Mouse (Mus musculus): ENCODE data around the gene Cdc14b. TPM values are rescaled to one million over a fixed set of nuclear protein-coding genes. Genes with fewer than 3 reads are reported as not detected.

The Cdc14b gene
- polyA plus RNA-seq, 1 experiment from 2014 or later: 9.3 TPM

- Histone ChIP-seq H3K27me3 (replicated peaks) (no peaks in the 10 kb centered on the region), H3K36me3 (no peaks in the 10 kb centered on the region), H3K9ac (no peak overlapping the region), H3K9me3 (no peaks in the 10 kb centered on the region), H3K4me1 (0 out of 2 replicates have a peak, but pooled peaks cover 2% of the 10 kb centered on the region), H3K4me2 (replicated peaks) (no peak overlapping the region), H3K27ac (no peak overlapping the region), H3K4me3 (no peak overlapping the region)
- WGBS: 90% methylated on average over 12 of the region's 12 CpGs
- no peak for ATAC-seq (ENCODE audit: low FRiP score, low read depth)
Observed at GRCm38 (mm10) chr13:64246106-64246505, 29.0 kb downstream of the Cdc14b start.

- Histone ChIP-seq H3K9me3 (no peaks in the 10 kb centered on the region), H3K36me3 (no peaks in the 10 kb centered on the region), H3K4me2 (replicated peaks) (no peak overlapping the region), H3K27me3 (replicated peaks) (no peaks in the 10 kb centered on the region), H3K4me3 (no peak overlapping the region), H3K4me1 (0 out of 2 replicates have a peak, but pooled peaks cover 2% of the 10 kb centered on the region), H3K9ac (no peak overlapping the region), H3K27ac (no peak overlapping the region)
- WGBS: 91% methylated on average over 4 of the region's 4 CpGs
- no peak for ATAC-seq (ENCODE audit: low FRiP score, low read depth)
Observed at GRCm38 (mm10) chr13:64244685-64245261, 30.3 kb downstream of the Cdc14b start.

GRCm38 (mm10) chr13:64242721-64243120, 32.4 kb downstream of the Cdc14b start:
- Histone ChIP-seq H3K9ac (no peak overlapping the region), H3K27me3 (replicated peaks) (no peaks in the 10 kb centered on the region), H3K9me3 (no peaks in the 10 kb centered on the region), H3K36me3 (no peaks in the 10 kb centered on the region), H3K27ac (no peak overlapping the region), H3K4me2 (replicated peaks) (no peak overlapping the region), H3K4me3 (no peak overlapping the region), H3K4me1 (no peaks in the 10 kb centered on the region)
- no peak for ATAC-seq (ENCODE audit: low FRiP score, low read depth)

GRCm38 (mm10) chr13:64240626-64241025, 34.5 kb downstream of the Cdc14b start:
- H3K9me3 ChIP-seq: no peaks in the 10 kb centered on the region
- H3K4me1 ChIP-seq: no peaks in the 10 kb centered on the region
- 74% methylated on average over 7 of the region's 7 CpGs for WGBS
- H3K27me3 ChIP-seq (replicated peaks): no peaks in the 10 kb centered on the region
- H3K36me3 ChIP-seq: no peaks in the 10 kb centered on the region
- H3K4me3 ChIP-seq: no peak overlapping the region
- no peak overlapping the region for H3K4me2 ChIP-seq (replicated peaks)
- no peak for ATAC-seq (ENCODE audit: low FRiP score, low read depth)
- H3K9ac ChIP-seq: no peak overlapping the region
- no peak overlapping the region for H3K27ac ChIP-seq

- Histone ChIP-seq H3K4me2 (replicated peaks) (no peak overlapping the region), H3K36me3 (no peaks in the 10 kb centered on the region), H3K9me3 (no peaks in the 10 kb centered on the region), H3K27me3 (replicated peaks) (no peaks in the 10 kb centered on the region), H3K9ac (no peak overlapping the region), H3K4me1 (no peaks in the 10 kb centered on the region), H3K4me3 (no peak overlapping the region), H3K27ac (no peak overlapping the region)
- ATAC-seq (ENCODE audit: low FRiP score, low read depth): no peak
Observed at GRCm38 (mm10) chr13:64237681-64238157, 37.4 kb downstream of the Cdc14b start.

GRCm38 (mm10) chr13:64237000-64237680, 38.0 kb downstream of the Cdc14b start:
- Histone ChIP-seq H3K4me2 (replicated peaks) (no peak overlapping the region), H3K27ac (no peak overlapping the region), H3K27me3 (replicated peaks) (no peaks in the 10 kb centered on the region), H3K9me3 (no peaks in the 10 kb centered on the region), H3K36me3 (no peaks in the 10 kb centered on the region), H3K4me1 (no peaks in the 10 kb centered on the region), H3K4me3 (no peak overlapping the region), H3K9ac (no peak overlapping the region)
- 79% methylated on average over 4 of the region's 4 CpGs for WGBS
- ATAC-seq (ENCODE audit: low FRiP score, low read depth): no peak

GRCm38 (mm10) chr13:64235777-64236176, 39.3 kb downstream of the Cdc14b start:
- H3K4me3 ChIP-seq: no peak overlapping the region
- H3K27ac ChIP-seq: no peak overlapping the region
- H3K9ac ChIP-seq: no peak overlapping the region
- H3K36me3 ChIP-seq: no peaks in the 10 kb centered on the region
- H3K4me1 ChIP-seq: no peaks in the 10 kb centered on the region
- 87% methylated on average over 3 of the region's 3 CpGs for WGBS
- no peaks in the 10 kb centered on the region for H3K27me3 ChIP-seq (replicated peaks)
- no peak for ATAC-seq (ENCODE audit: low FRiP score, low read depth)
- no peak overlapping the region for H3K4me2 ChIP-seq (replicated peaks)
- no peaks in the 10 kb centered on the region for H3K9me3 ChIP-seq

- Histone ChIP-seq H3K36me3 (no peaks in the 10 kb centered on the region), H3K9ac (no peak overlapping the region), H3K27ac (no peak overlapping the region), H3K4me2 (replicated peaks) (no peak overlapping the region), H3K4me1 (no peaks in the 10 kb centered on the region), H3K4me3 (no peak overlapping the region), H3K27me3 (replicated peaks) (no peaks in the 10 kb centered on the region), H3K9me3 (no peaks in the 10 kb centered on the region)
- no peak for ATAC-seq (ENCODE audit: low FRiP score, low read depth)
- WGBS: 70% methylated on average over 4 of the region's 4 CpGs
Observed at GRCm38 (mm10) chr13:64235062-64235715, 39.9 kb downstream of the Cdc14b start.

- 89% methylated on average over 4 of the region's 4 CpGs for WGBS
Observed at GRCm38 (mm10) chr13:64233139-64233538, 42.0 kb downstream of the Cdc14b start.

GRCm38 (mm10) chr13:64226725-64227124, 48.4 kb downstream of the Cdc14b start:
- Histone ChIP-seq H3K4me3 (no peak overlapping the region), H3K9ac (no peak overlapping the region), H3K4me1 (no peaks in the 10 kb centered on the region), H3K36me3 (no peaks in the 10 kb centered on the region), H3K4me2 (replicated peaks) (no peak overlapping the region), H3K9me3 (no peaks in the 10 kb centered on the region), H3K27ac (no peak overlapping the region), H3K27me3 (replicated peaks) (no peaks in the 10 kb centered on the region)
- 86% methylated on average over 4 of the region's 4 CpGs for whole genome bisulfite sequencing
- no peak for ATAC-seq (ENCODE audit: low FRiP score, low read depth)

More at GRCm38 (mm10) chr13:64233139-64233538, 42.0 kb downstream of the Cdc14b start:
- no peak overlapping the region for H3K9ac ChIP-seq
- H3K9me3 ChIP-seq: no peaks in the 10 kb centered on the region
- no peak overlapping the region for H3K4me3 ChIP-seq
- H3K27ac ChIP-seq: no peak overlapping the region
- ATAC-seq (ENCODE audit: low FRiP score, low read depth): no peak
- H3K4me2 ChIP-seq (replicated peaks): no peak overlapping the region
- no peaks in the 10 kb centered on the region for H3K4me1 ChIP-seq
- H3K27me3 ChIP-seq (replicated peaks): no peaks in the 10 kb centered on the region
- H3K36me3 ChIP-seq: no peaks in the 10 kb centered on the region

GRCm38 (mm10) chr13:64225738-64226137, 49.4 kb downstream of the Cdc14b start:
- Histone ChIP-seq H3K36me3 (no peaks in the 10 kb centered on the region), H3K4me2 (replicated peaks) (no peak overlapping the region), H3K4me1 (no peaks in the 10 kb centered on the region), H3K4me3 (no peak overlapping the region), H3K27me3 (replicated peaks) (no peaks in the 10 kb centered on the region), H3K27ac (no peak overlapping the region), H3K9me3 (no peaks in the 10 kb centered on the region), H3K9ac (no peak overlapping the region)
- no peak for ATAC-seq (ENCODE audit: low FRiP score, low read depth)
- 93% methylated on average over 3 of the region's 3 CpGs for WGBS

- 96% methylated on average over 5 of the region's 5 CpGs for WGBS
- no peak overlapping the region for H3K27ac ChIP-seq
- H3K9ac ChIP-seq: no peak overlapping the region
- no peaks in the 10 kb centered on the region for H3K27me3 ChIP-seq (replicated peaks)
- no peak overlapping the region for H3K4me2 ChIP-seq (replicated peaks)
- no peaks in the 10 kb centered on the region for H3K9me3 ChIP-seq
- no peaks in the 10 kb centered on the region for H3K36me3 ChIP-seq
- H3K4me3 ChIP-seq: no peak overlapping the region
- no peaks in the 10 kb centered on the region for H3K4me1 ChIP-seq
- ATAC-seq (ENCODE audit: low FRiP score, low read depth): no peak
Observed at GRCm38 (mm10) chr13:64214891-64215290, 60.2 kb downstream of the Cdc14b start.

All from neural tube, embryonic 12.5 days (tissue).